Mouse (Mus musculus) forebrain, postnatal 0 days (tissue): ENCODE results near the gene Blmh. TPM values are rescaled to one million over a fixed set of nuclear protein-coding genes. Genes with fewer than 3 reads are reported as not detected.

Experiments used
- ATAC-seq: fragments of 200-750 bp; cut with Nextera tagmentation; 2 replicates; pipeline ENCODE4 v1.8.0; 2017; ENCODE audit warnings: mild to moderate bottlenecking, moderate library complexity
- DNase-seq: peaks from one replicate; pipeline ENCODE4 v3.0.0-alpha.2; 2015
- H3K27ac ChIP-seq: fragments of 300-500 bp; sonication (generic); 2 replicates; pipeline ENCODE4 v1.5.1; 2014; ENCODE audit warnings: low read depth, mild to moderate bottlenecking, antibody characterized with exemption, low read length, moderate library complexity, mixed read lengths
- H3K27me3 ChIP-seq: fragments of 300-500 bp; sonication (generic); 2 replicates; pipeline ENCODE4 v1.6.1; 2014; ENCODE audit warnings: mild to moderate bottlenecking, low read length, mixed read lengths; ENCODE audit not compliant: insufficient read depth
- H3K36me3 ChIP-seq: fragments of 300-500 bp; sonication (generic); 2 replicates; pipeline ENCODE4 v1.6.1; 2014; ENCODE audit warnings: mild to moderate bottlenecking, moderate library complexity; ENCODE audit not compliant: insufficient read depth
- H3K4me1 ChIP-seq: fragments of 300-500 bp; sonication (generic); 2 replicates; pipeline ENCODE4 v1.6.1; 2014; ENCODE audit warnings: antibody characterized with exemption; ENCODE audit not compliant: insufficient read depth
- H3K4me2 ChIP-seq: fragments of 300-500 bp; sonication (generic); 2 replicates; pipeline ENCODE4 v1.6.1; 2014; ENCODE audit warnings: low read depth, mild to moderate bottlenecking, moderate library complexity
- H3K4me3 ChIP-seq: fragments of 300-500 bp; sonication (generic); 2 replicates; pipeline ENCODE4 v1.5.1; 2014; ENCODE audit warnings: low read depth, low read length, mixed read lengths
- H3K9ac ChIP-seq: fragments of 300-500 bp; sonication (generic); 2 replicates; pipeline ENCODE4 v1.6.1; 2014; ENCODE audit warnings: mild to moderate bottlenecking
- H3K9me3 ChIP-seq: fragments of 300-500 bp; sonication (generic); 2 replicates; pipeline ENCODE4 v1.6.1; 2016; ENCODE audit warnings: low read length
- CTCF ChIP-seq: sonication (generic); IDR thresholded peaks from 2 replicates; pipeline ENCODE4 v1.5.1; 2016; ENCODE audit warnings: antibody characterized with exemption, control low read depth, low read depth
- WGBS: fragments of 180-500 bp; shearing (Covaris S2); extraction: QIAGEN DNeasy Blood & Tissue Kit; methylation state at CpG from one replicate; pipeline ENCODE4 v1.1.7; 2014; 5-methylcytosine and 5-hydroxymethylcytosine counted together
- polyA plus RNA-seq: library from polyadenylated mRNA; unstranded; fragments of >200 nt; fragmentation: Nextera tagmentation; extraction: Ambion mirVana; gene quantifications from 2 replicates; pipeline ENCODE4 v1.2.1, GENCODE M21; 2015
- total RNA-seq: library from RNA; depleted of rRNA; stranded (reverse); fragments of >200 nt; gene quantifications from 2 replicates; pipeline ENCODE4 v1.2.3, GENCODE M21; 2014

Blmh gene
- total and polyA plus RNA-seq, 2 experiments from 2014 or later: 98.1 to 111 TPM

GRCm38 (mm10) chr11:76901579-76902361, 22.8 kb upstream of the Blmh start, which contains the start of gene Tmigd1:
Tmigd1 (plus strand) TSS chr11:76902159.
- no peak within 1 kb of the TSS for H3K9ac ChIP-seq
- no peak within 1 kb of the TSS for H3K4me3 ChIP-seq
- H3K4me1 ChIP-seq: no peaks in the 10 kb centered on the region
- no peak for ATAC-seq
- DNase-seq: no peak
- TF ChIP-seq CTCF: no peak
- H3K27ac ChIP-seq: no peak within 1 kb of the TSS
- H3K27me3 ChIP-seq: no peaks in the 10 kb centered on the region
- no peaks in the 10 kb centered on the region for H3K9me3 ChIP-seq
- H3K36me3 ChIP-seq: no peaks in the 10 kb centered on the region
- H3K4me2 ChIP-seq: no peak within 1 kb of the TSS
- WGBS: 77% methylated on average over 7 of the region's 7 CpGs

- Histone ChIP-seq H3K9ac (no peak overlapping the region), H3K4me3 (no peak overlapping the region), H3K27ac (no peak overlapping the region), H3K27me3 (no peaks in the 10 kb centered on the region), H3K36me3 (no peaks in the 10 kb centered on the region), H3K4me2 (no peak overlapping the region), H3K4me1 (no peaks in the 10 kb centered on the region), H3K9me3 (no peaks in the 10 kb centered on the region)
- DNase-seq (no peak), ATAC-seq (no peak)
- TF ChIP-seq CTCF: no peak
- WGBS: 87% methylated on average over 2 of the region's 2 CpGs
Measured at GRCm38 (mm10) chr11:76904340-76904739, 20.3 kb upstream of the Blmh start.

- TF ChIP-seq CTCF: no peak
- ATAC-seq (no peak), DNase-seq (no peak)
- no peaks in the 10 kb centered on the region for H3K36me3 ChIP-seq
- H3K4me1 ChIP-seq: peaks cover 7% of the 10 kb centered on the region; the same call in 1 of the 2 replicates
- H3K27ac ChIP-seq: no peak overlapping the region
- H3K9ac ChIP-seq: no peak overlapping the region
- H3K9me3 ChIP-seq: no peaks in the 10 kb centered on the region
- no peak overlapping the region for H3K4me2 ChIP-seq
- H3K27me3 ChIP-seq: no peaks in the 10 kb centered on the region
- 69% methylated on average over 7 of the region's 7 CpGs for WGBS
- H3K4me3 ChIP-seq: no peak overlapping the region
Measured at GRCm38 (mm10) chr11:76908651-76909050, 16.0 kb upstream of the Blmh start.

GRCm38 (mm10) chr11:76911325-76912054, 13.1 kb upstream of the Blmh start:
- Histone ChIP-seq H3K36me3 (no peaks in the 10 kb centered on the region), H3K4me2 (peak overlapping the region; percentile 1; the same call in 1 of the 2 replicates), H3K27ac (peak overlapping the region; percentile 80), H3K4me1 (peaks cover 7% of the 10 kb centered on the region; the same call in 1 of the 2 replicates), H3K9me3 (no peaks in the 10 kb centered on the region), H3K27me3 (no peaks in the 10 kb centered on the region), H3K4me3 (no peak overlapping the region), H3K9ac (peak overlapping the region; percentile 19; the same call in 1 of the 2 replicates)
- ATAC-seq: peak; percentile 87
- peak; percentile 59 for DNase-seq
- 16% methylated on average over 3 of the region's 3 CpGs for WGBS
- TF ChIP-seq CTCF: no peak

- no peaks in the 10 kb centered on the region for H3K9me3 ChIP-seq
- peak; percentile 87 for ATAC-seq
- no peaks in the 10 kb centered on the region for H3K27me3 ChIP-seq
- no peak overlapping the region for H3K4me2 ChIP-seq
- H3K36me3 ChIP-seq: no peaks in the 10 kb centered on the region
- H3K9ac ChIP-seq: no peak overlapping the region
- 25% methylated on average over 7 of the region's 7 CpGs for WGBS
- TF ChIP-seq CTCF: no peak
- H3K4me3 ChIP-seq: no peak overlapping the region
- peaks cover 7% of the 10 kb centered on the region; the same call in 1 of the 2 replicates for H3K4me1 ChIP-seq
- DNase-seq: peak; percentile 85
- H3K27ac ChIP-seq: peak overlapping the region; percentile 29; the same call in 1 of the 2 replicates
Measured at GRCm38 (mm10) chr11:76912055-76912395, 12.6 kb upstream of the Blmh start.

- H3K4me1 ChIP-seq: peaks cover 7% of the 10 kb centered on the region; the same call in 1 of the 2 replicates
- H3K4me2 ChIP-seq: no peak overlapping the region
- DNase-seq (no peak), ATAC-seq (no peak)
- WGBS: 47% methylated on average over 7 of the region's 7 CpGs
- no peaks in the 10 kb centered on the region for H3K27me3 ChIP-seq
- H3K4me3 ChIP-seq: no peak overlapping the region
- TF ChIP-seq CTCF: no peak
- no peaks in the 10 kb centered on the region for H3K9me3 ChIP-seq
- no peak overlapping the region for H3K27ac ChIP-seq
- H3K36me3 ChIP-seq: no peaks in the 10 kb centered on the region
- no peak overlapping the region for H3K9ac ChIP-seq
Measured at GRCm38 (mm10) chr11:76914366-76914765, 10.2 kb upstream of the Blmh start.
